In the genomic region with DNA sequence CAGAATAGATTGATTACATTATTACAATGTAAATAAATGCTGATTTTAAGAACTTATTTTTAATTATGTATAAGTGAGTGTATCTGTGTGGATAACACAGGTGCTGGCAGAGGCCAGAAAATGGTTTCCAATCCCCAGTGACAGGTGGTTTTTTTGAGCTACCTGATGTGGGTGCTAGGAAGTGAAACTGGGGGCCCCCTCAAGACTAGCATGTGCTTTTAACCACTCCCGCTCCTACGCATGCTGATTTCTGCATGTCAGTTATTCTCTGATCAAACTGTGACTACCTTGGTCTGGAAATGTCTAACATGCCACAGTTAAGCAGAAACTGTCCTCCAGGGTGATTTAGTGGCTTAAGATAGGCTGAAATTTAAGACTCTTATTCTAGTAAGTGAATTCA, we compare ENCODE assay signal across 35 mouse cellular contexts. TPM values are rescaled to one million over a fixed set of nuclear protein-coding genes. Genes with fewer than 3 reads are reported as not detected.
DNase-seq lines count a peak whose midpoint lies in the region; ATAC-seq and TF ChIP-seq lines count a peak whose summit lies in the region.
"Had no signal": no experiment of that assay in that cellular context is flagged by ENCODE, and none has a peak within 500 bp of the region (broad histone marks: within the 10 kb centered on the region; RNA-seq: fewer than 3 reads in every experiment).

No protein-coding gene starts in this region.

- H3K4me3 ChIP-seq in kidney, adult 2 months (ENCODE audit: insufficient read depth, low read depth, low read length), result no peak overlapping the region
- H3K4me3 ChIP-seq: embryonic facial prominence, embryonic 12.5 days; hindbrain, embryonic 10.5 days; hindbrain, embryonic 15.5 days; left cerebral cortex, adult 2 months; limb, embryonic 13.5 days; neural tube, embryonic 12.5 days; stomach, embryonic 15.5 days had no signal

- TF ChIP-seq CTCF in kidney, adult 2 months (conservative IDR thresholded peaks at IDR 0.05; ENCODE audit: insufficient read depth, insufficient read length, low read depth, low read length), result no peak

- peak; percentile 58 for ATAC-seq in CD4-positive, CD25-positive, alpha-beta regulatory T cell, adult 4 months
- peak; percentile 53; the same call in 1 of the 2 replicates for ATAC-seq in neutrophil, adult 5-6 weeks (ENCODE audit: extremely low read depth, insufficient number of reproducible peaks, low FRiP score, poor library complexity, severe bottlenecking)
- ATAC-seq: forebrain, embryonic 14.5 days; intestine, embryonic 16.5 days; midbrain, embryonic 16.5 days had no signal

- no peak for DNase-seq in kidney, adult 2 months
- DNase-seq in kidney, adult 11 months, result no peak
- peak; percentile 42 to 52 for DNase-seq in B cell, adult 2 months
- DNase-seq in neural tube, embryonic 10.5 days (ENCODE audit: extremely low spot score, low spot score), result no peak
- no peak for DNase-seq in ovary, postnatal 10 days (ENCODE audit: low spot score)
- DNase-seq: adrenal gland, adult 2 months; cerebellum, adult 11 months; cerebellum, adult 9-10 months; cerebellum, postnatal 36 days; gastrocnemius, postnatal 25 days; heart, adult 11 months; heart, postnatal 10 days; kidney, postnatal 14 days; layer of hippocampus, adult 9-11 months; lung, postnatal 36 days; thymus, postnatal 14 days had no signal

- no peaks in the 10 kb centered on the region for H3K36me3 ChIP-seq in kidney, adult 2 months (ENCODE audit: control insufficient read depth, insufficient read depth, low read length)

- H3K4me1 ChIP-seq in kidney, adult 2 months (ENCODE audit: control insufficient read depth, insufficient read depth, low read length), result peaks cover 7% of the 10 kb centered on the region; the same call in 1 of the 2 replicates
- H3K4me1 ChIP-seq: embryonic facial prominence, embryonic 12.5 days; hindbrain, embryonic 10.5 days; neural tube, embryonic 12.5 days; stomach, embryonic 15.5 days had no signal

- no peaks in the 10 kb centered on the region for H3K27me3 ChIP-seq in kidney, adult 2 months (replicated peaks; ENCODE audit: control insufficient read depth, insufficient read depth, low read length)
- H3K27me3 ChIP-seq: embryonic facial prominence, embryonic 12.5 days; hindbrain, embryonic 15.5 days; limb, embryonic 13.5 days; neural tube, embryonic 12.5 days; stomach, embryonic 15.5 days had no signal

- peak overlapping the region; percentile 17; the same call in 1 of the 2 replicates for H3K27ac ChIP-seq in kidney, adult 2 months (ENCODE audit: insufficient read depth, low read depth, low read length)
- H3K27ac ChIP-seq: embryonic facial prominence, embryonic 12.5 days; hindbrain, embryonic 10.5 days; hindbrain, embryonic 15.5 days; left cerebral cortex, adult 2 months; limb, embryonic 13.5 days; neural tube, embryonic 12.5 days; stomach, embryonic 15.5 days had no signal

- WGBS in kidney, adult 2 months, result 85% methylated on average over 2 of the region's 2 CpGs

- no peak for TF ChIP-seq POLR2A in kidney, adult 2 months (IDR thresholded peaks at IDR 0.05; ENCODE audit: low read depth, low read length)

RNA-seq across cellular contexts. Expression of gene Cnot6, which starts 16.1 kb away (rescaled TPM):
- polyA plus RNA-seq in kidney, adult 2 months (2012; rRNA removed), result 10.5 and 14.1 TPM in 2 replicates
- 10 to 100 TPM; 19.6 to 30.0 TPM for polyA plus RNA-seq in CD4-positive, CD25-positive, alpha-beta regulatory T cell, adult 4 months (2017; shearing (Covaris generic))
- 62.1 and 65.9 TPM in 2 replicates for total RNA-seq in neutrophil, adult 5-6 weeks (2017)

RNA-seq across cellular contexts. Expression of gene Scgb3a1, which starts 33.1 kb away (rescaled TPM):
- not detected in 2 replicates for polyA plus RNA-seq in kidney, adult 2 months (2012; rRNA removed)
- under 1 TPM in 1 of 2 experiments, not detected in 1; 0.56 TPM for polyA plus RNA-seq in CD4-positive, CD25-positive, alpha-beta regulatory T cell, adult 4 months (2017; shearing (Covaris generic))
- not detected in 2 replicates for total RNA-seq in neutrophil, adult 5-6 weeks (2017)
- total RNA-seq: adrenal gland, adult 2 months; gastrocnemius, adult 18-20 months; gastrocnemius, postnatal 25 days; left cerebral cortex, adult 2 months; megakaryocyte, adult 5-6 weeks had no signal
- polyA plus RNA-seq: adrenal gland, adult 2 months; C2C12; embryonic facial prominence, embryonic 12.5 days; forebrain, embryonic 14.5 days; hindbrain, embryonic 10.5 days; intestine, embryonic 16.5 days; kidney, embryonic 14.5 days; limb, embryonic 13.5 days; liver, embryonic 11.5 days; liver, embryonic 16.5 days; midbrain, embryonic 11.5 days; neural tube, embryonic 12.5 days; stomach, embryonic 15.5 days had no signal

Comparison
In these comparisons a context has a peak if more than half of its experiments do, and no peak if none do; other contexts are left out.
1. DNase-seq: peak in B cell, adult 2 months (2 of 2); none in kidney, adult 2 months (single experiment), kidney, adult 11 months (single experiment), neural tube, embryonic 10.5 days (single experiment) and ovary, postnatal 10 days (single experiment).